Mouse (Mus musculus): ENCODE measurements at regions not wholly inside any gene's neighbourhood (a gene's known extent, or its start where the extent isn't known, plus 50 kb on each side); places are given as distances from the start of the nearest gene placed in this dataset.

- DNase-seq (ENCODE audit: low spot score) (no peak), ATAC-seq (ENCODE audit: insufficient read depth, low FRiP score, low TSS enrichment) (no peak)
- WGBS = 27% methylated on average over 4 of the region's 4 CpGs
- H3K9ac ChIP-seq (ENCODE audit: low read length) = no peak overlapping the region
- no peaks in the 10 kb centered on the region for H3K27me3 ChIP-seq (ENCODE audit: control insufficient read depth, insufficient read depth, low read length)
- no peak overlapping the region for H3K4me3 ChIP-seq (ENCODE audit: low read depth, low read length)
- no peaks in the 10 kb centered on the region for H3K9me3 ChIP-seq (ENCODE audit: control insufficient read depth, low read length)
- no peak overlapping the region for H3K4me2 ChIP-seq (ENCODE audit: low read depth)
- H3K36me3 ChIP-seq (ENCODE audit: control insufficient read depth, insufficient read depth, low read length) = no peaks in the 10 kb centered on the region
- no peak overlapping the region for H3K27ac ChIP-seq (ENCODE audit: low read depth, low read length)
- no peaks in the 10 kb centered on the region for H3K4me1 ChIP-seq (ENCODE audit: control insufficient read depth, insufficient read depth, low read length)
Measured at GRCm38 (mm10) chr9:52425413-52425812, 254.2 kb downstream of the AI593442 start.

- no peaks in the 10 kb centered on the region for H3K27me3 ChIP-seq (ENCODE audit: control insufficient read depth, insufficient read depth, low read length)
- H3K4me3 ChIP-seq (ENCODE audit: low read depth, low read length) = no peak overlapping the region
- H3K36me3 ChIP-seq (ENCODE audit: control insufficient read depth, insufficient read depth, low read length) = no peaks in the 10 kb centered on the region
- H3K9ac ChIP-seq (ENCODE audit: low read length) = no peak overlapping the region
- no peaks in the 10 kb centered on the region for H3K4me1 ChIP-seq (ENCODE audit: control insufficient read depth, insufficient read depth, low read length)
- WGBS = 70% methylated on average over 3 of the region's 3 CpGs
- H3K4me2 ChIP-seq (ENCODE audit: low read depth) = no peak overlapping the region
- no peaks in the 10 kb centered on the region for H3K9me3 ChIP-seq (ENCODE audit: control insufficient read depth, low read length)
- no peak overlapping the region for H3K27ac ChIP-seq (ENCODE audit: low read depth, low read length)
- ATAC-seq (ENCODE audit: insufficient read depth, low FRiP score, low TSS enrichment) (no peak), DNase-seq (ENCODE audit: low spot score) (no peak)
Measured at GRCm38 (mm10) chr9:52422622-52423021, 254.2 kb upstream of the Zc3h12c start.

- H3K4me1 ChIP-seq (ENCODE audit: control insufficient read depth, insufficient read depth, low read length) = no peaks in the 10 kb centered on the region
- DNase-seq (ENCODE audit: low spot score) (no peak), ATAC-seq (ENCODE audit: insufficient read depth, low FRiP score, low TSS enrichment) (no peak)
- H3K9ac ChIP-seq (ENCODE audit: low read length) = no peak overlapping the region
- no peak overlapping the region for H3K4me2 ChIP-seq (ENCODE audit: low read depth)
- H3K36me3 ChIP-seq (ENCODE audit: control insufficient read depth, insufficient read depth, low read length) = no peaks in the 10 kb centered on the region
- H3K27me3 ChIP-seq (ENCODE audit: control insufficient read depth, insufficient read depth, low read length) = no peaks in the 10 kb centered on the region
- WGBS = 75% methylated on average over 6 of the region's 6 CpGs
- no peak overlapping the region for H3K27ac ChIP-seq (ENCODE audit: low read depth, low read length)
- no peak overlapping the region for H3K4me3 ChIP-seq (ENCODE audit: low read depth, low read length)
- H3K9me3 ChIP-seq (ENCODE audit: control insufficient read depth, low read length) = no peaks in the 10 kb centered on the region
Measured at GRCm38 (mm10) chr9:52415706-52416105, 247.3 kb upstream of the Zc3h12c start.

- H3K4me2 ChIP-seq (ENCODE audit: low read depth) = no peak overlapping the region
- no peaks in the 10 kb centered on the region for H3K4me1 ChIP-seq (ENCODE audit: control insufficient read depth, insufficient read depth, low read length)
- H3K9me3 ChIP-seq (ENCODE audit: control insufficient read depth, low read length) = no peaks in the 10 kb centered on the region
- H3K27me3 ChIP-seq (ENCODE audit: control insufficient read depth, insufficient read depth, low read length) = no peaks in the 10 kb centered on the region
- DNase-seq (ENCODE audit: low spot score) (no peak), ATAC-seq (ENCODE audit: insufficient read depth, low FRiP score, low TSS enrichment) (no peak)
- WGBS = 91% methylated on average over 6 of the region's 6 CpGs
- H3K36me3 ChIP-seq (ENCODE audit: control insufficient read depth, insufficient read depth, low read length) = no peaks in the 10 kb centered on the region
- no peak overlapping the region for H3K9ac ChIP-seq (ENCODE audit: low read length)
- no peak overlapping the region for H3K4me3 ChIP-seq (ENCODE audit: low read depth, low read length)
- no peak overlapping the region for H3K27ac ChIP-seq (ENCODE audit: low read depth, low read length)
Measured at GRCm38 (mm10) chr9:52407841-52408240, 239.5 kb upstream of the Zc3h12c start.

- Histone ChIP-seq H3K9ac (ENCODE audit: low read length) (no peak overlapping the region), H3K27ac (ENCODE audit: low read depth, low read length) (no peak overlapping the region), H3K9me3 (ENCODE audit: control insufficient read depth, low read length) (no peaks in the 10 kb centered on the region), H3K4me2 (ENCODE audit: low read depth) (no peak overlapping the region), H3K4me3 (ENCODE audit: low read depth, low read length) (no peak overlapping the region), H3K4me1 (ENCODE audit: control insufficient read depth, insufficient read depth, low read length) (no peaks in the 10 kb centered on the region), H3K27me3 (ENCODE audit: control insufficient read depth, insufficient read depth, low read length) (no peaks in the 10 kb centered on the region), H3K36me3 (ENCODE audit: control insufficient read depth, insufficient read depth, low read length) (no peaks in the 10 kb centered on the region)
- ATAC-seq (ENCODE audit: insufficient read depth, low FRiP score, low TSS enrichment) = no peak
- DNase-seq (ENCODE audit: low spot score) = no peak
- WGBS = 84% methylated on average over 2 of the region's 2 CpGs
Measured at GRCm38 (mm10) chr9:52402496-52402895, 234.1 kb upstream of the Zc3h12c start.

- no peak overlapping the region for H3K4me3 ChIP-seq (ENCODE audit: low read depth, low read length)
- H3K9ac ChIP-seq (ENCODE audit: low read length) = no peak overlapping the region
- H3K27me3 ChIP-seq (ENCODE audit: control insufficient read depth, insufficient read depth, low read length) = no peaks in the 10 kb centered on the region
- ATAC-seq (ENCODE audit: insufficient read depth, low FRiP score, low TSS enrichment) (no peak), DNase-seq (ENCODE audit: low spot score) (no peak)
- 89% methylated on average over 2 of the region's 2 CpGs for WGBS
- H3K4me2 ChIP-seq (ENCODE audit: low read depth) = no peak overlapping the region
- H3K9me3 ChIP-seq (ENCODE audit: control insufficient read depth, low read length) = no peaks in the 10 kb centered on the region
- no peaks in the 10 kb centered on the region for H3K36me3 ChIP-seq (ENCODE audit: control insufficient read depth, insufficient read depth, low read length)
- H3K27ac ChIP-seq (ENCODE audit: low read depth, low read length) = no peak overlapping the region
- no peaks in the 10 kb centered on the region for H3K4me1 ChIP-seq (ENCODE audit: control insufficient read depth, insufficient read depth, low read length)
Measured at GRCm38 (mm10) chr9:52379031-52379430, 210.7 kb upstream of the Zc3h12c start.

GRCm38 (mm10) chr9:52377761-52378160 is 209.4 kb upstream of the Zc3h12c start:
- ATAC-seq (ENCODE audit: insufficient read depth, low FRiP score, low TSS enrichment) (no peak), DNase-seq (ENCODE audit: low spot score) (no peak)
- Histone ChIP-seq H3K4me3 (ENCODE audit: low read depth, low read length) (no peak overlapping the region), H3K4me1 (ENCODE audit: control insufficient read depth, insufficient read depth, low read length) (no peaks in the 10 kb centered on the region), H3K36me3 (ENCODE audit: control insufficient read depth, insufficient read depth, low read length) (no peaks in the 10 kb centered on the region), H3K9me3 (ENCODE audit: control insufficient read depth, low read length) (no peaks in the 10 kb centered on the region), H3K27me3 (ENCODE audit: control insufficient read depth, insufficient read depth, low read length) (no peaks in the 10 kb centered on the region), H3K4me2 (ENCODE audit: low read depth) (no peak overlapping the region), H3K9ac (ENCODE audit: low read length) (no peak overlapping the region), H3K27ac (ENCODE audit: low read depth, low read length) (no peak overlapping the region)

GRCm38 (mm10) chr9:52376914-52377313 is 208.5 kb upstream of the Zc3h12c start:
- no peaks in the 10 kb centered on the region for H3K27me3 ChIP-seq (ENCODE audit: control insufficient read depth, insufficient read depth, low read length)
- H3K36me3 ChIP-seq (ENCODE audit: control insufficient read depth, insufficient read depth, low read length) = no peaks in the 10 kb centered on the region
- no peak overlapping the region for H3K4me2 ChIP-seq (ENCODE audit: low read depth)
- H3K9ac ChIP-seq (ENCODE audit: low read length) = no peak overlapping the region
- no peaks in the 10 kb centered on the region for H3K9me3 ChIP-seq (ENCODE audit: control insufficient read depth, low read length)
- no peak for ATAC-seq (ENCODE audit: insufficient read depth, low FRiP score, low TSS enrichment)
- WGBS = 87% methylated on average over 3 of the region's 3 CpGs
- no peak overlapping the region for H3K4me3 ChIP-seq (ENCODE audit: low read depth, low read length)
- DNase-seq (ENCODE audit: low spot score) = no peak
- no peak overlapping the region for H3K27ac ChIP-seq (ENCODE audit: low read depth, low read length)
- H3K4me1 ChIP-seq (ENCODE audit: control insufficient read depth, insufficient read depth, low read length) = no peaks in the 10 kb centered on the region

- Histone ChIP-seq H3K4me2 (ENCODE audit: low read depth) (no peak overlapping the region), H3K9me3 (ENCODE audit: control insufficient read depth, low read length) (no peaks in the 10 kb centered on the region), H3K4me3 (ENCODE audit: low read depth, low read length) (no peak overlapping the region), H3K27me3 (ENCODE audit: control insufficient read depth, insufficient read depth, low read length) (no peaks in the 10 kb centered on the region), H3K9ac (ENCODE audit: low read length) (no peak overlapping the region), H3K4me1 (ENCODE audit: control insufficient read depth, insufficient read depth, low read length) (no peaks in the 10 kb centered on the region), H3K27ac (ENCODE audit: low read depth, low read length) (no peak overlapping the region), H3K36me3 (ENCODE audit: control insufficient read depth, insufficient read depth, low read length) (no peaks in the 10 kb centered on the region)
- DNase-seq (ENCODE audit: low spot score) (no peak), ATAC-seq (ENCODE audit: insufficient read depth, low FRiP score, low TSS enrichment) (no peak)
- WGBS = 90% methylated on average over 1 of the region's 1 CpGs
Measured at GRCm38 (mm10) chr9:52371296-52371695, 202.9 kb upstream of the Zc3h12c start.
